Mouse (Mus musculus) erythroblast, embryonic 14.5 days (primary cell): ENCODE data around the gene Nppa. TPM values are rescaled to one million over a fixed set of nuclear protein-coding genes. Genes with fewer than 3 reads are reported as not detected.

ENCODE experiments used
- H3K27me3 ChIP-seq: 2 replicates; pipeline ENCODE4 v1.6.1; 2012; ENCODE audit warnings: inconsistent platforms; ENCODE audit not compliant: control insufficient read depth
- H3K36me3 ChIP-seq: 2 replicates; pipeline ENCODE4 v1.6.1; 2012; ENCODE audit warnings: mild to moderate bottlenecking, inconsistent platforms; ENCODE audit not compliant: control insufficient read depth
- H3K4me1 ChIP-seq: 2 replicates; pipeline ENCODE4 v1.6.1; 2012; ENCODE audit warnings: inconsistent platforms; ENCODE audit not compliant: control insufficient read depth
- H3K4me3 ChIP-seq: replicated peaks from 2 replicates; pipeline ENCODE3; 2012; ENCODE audit warnings: moderate library complexity, mild to moderate bottlenecking, inconsistent platforms
- H3K9me3 ChIP-seq: 2 replicates; pipeline ENCODE4 v1.6.1; 2012; ENCODE audit warnings: low read length, inconsistent platforms, mixed read lengths; ENCODE audit not compliant: control insufficient read depth
- GATA1 ChIP-seq: IDR thresholded peaks from 2 replicates; pipeline ENCODE4 v1.6.1; 2012; ENCODE audit warnings: low read length, inconsistent platforms, mixed read lengths
- TAL1 ChIP-seq: IDR thresholded peaks from 3 replicates; pipeline ENCODE4 v1.6.1; 2012; ENCODE audit warnings: low read length, inconsistent platforms, mixed read lengths
- polyA plus RNA-seq: library from polyadenylated mRNA; stranded (reverse); fragments of >175 nt; gene quantifications from 2 replicates; pipeline ENCODE4 v1.2.3, GENCODE M21; 2012

Nppa gene
- polyA plus RNA-seq = not detected in 2 replicates

DNA sequence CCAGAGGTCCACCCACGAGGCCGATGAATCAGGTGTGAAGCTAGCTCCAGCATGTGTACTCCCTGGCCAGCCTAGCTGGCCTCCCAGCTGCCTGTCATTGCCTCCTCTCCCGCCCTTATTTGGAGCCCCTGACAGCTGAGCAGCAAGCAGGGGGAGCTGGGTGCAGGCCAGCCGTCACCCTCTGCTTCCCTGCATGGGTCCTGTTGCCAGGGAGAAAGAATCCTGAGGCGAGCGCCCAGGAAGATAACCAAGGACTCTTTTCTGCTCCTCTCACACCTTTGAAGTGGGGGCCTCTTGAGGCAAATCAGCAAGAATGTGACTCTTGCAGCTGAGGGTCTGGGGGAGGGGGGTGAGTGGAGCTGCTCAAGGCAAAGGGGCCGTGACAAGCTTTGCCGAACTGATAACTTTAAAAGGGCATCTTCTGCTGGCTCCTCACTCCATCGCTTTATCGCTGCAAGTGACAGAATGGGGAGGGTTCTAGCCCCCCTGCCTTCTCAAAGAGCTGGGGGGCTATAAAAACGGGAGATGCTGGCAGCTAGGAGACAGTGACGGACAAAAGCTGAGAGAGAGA is at the start of gene Nppa:
TSS of gene Nppa (plus strand) at position 521 of the 571 bp plus-strand sequence.
- peaks cover 2% of the 10 kb centered on the region; the same call in 1 of the 2 replicates for H3K36me3 ChIP-seq
- no peaks in the 10 kb centered on the region for H3K4me1 ChIP-seq
- H3K27me3 ChIP-seq = no peaks in the 10 kb centered on the region
- TF ChIP-seq GATA1 = no peak
- no peak for TF ChIP-seq TAL1
- H3K4me3 ChIP-seq = no peak within 1 kb of the TSS
- no peaks in the 10 kb centered on the region for H3K9me3 ChIP-seq

DNA sequence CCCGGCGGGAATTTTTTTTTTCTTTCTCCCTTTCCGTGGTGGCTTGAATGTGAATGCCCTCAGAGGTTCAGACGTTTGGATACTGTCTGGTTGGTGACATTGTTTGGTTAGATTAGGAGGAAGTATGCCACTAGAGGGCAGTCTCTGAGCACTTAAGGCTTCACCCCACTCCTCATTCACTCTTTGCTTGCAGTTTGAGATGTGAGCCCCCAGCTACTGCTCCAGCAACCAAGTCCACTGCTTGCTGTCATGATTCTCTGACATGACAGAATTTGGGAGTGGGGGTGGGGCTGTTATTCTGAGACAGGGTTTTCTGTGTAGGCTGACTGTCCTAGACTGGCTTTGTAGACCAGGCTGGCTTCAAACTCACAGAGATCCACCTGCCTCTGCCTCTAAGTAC is 46.9 kb upstream of the Nppa start:
- no peaks in the 10 kb centered on the region for H3K4me1 ChIP-seq
- no peaks in the 10 kb centered on the region for H3K9me3 ChIP-seq
- no peak for TF ChIP-seq TAL1
- TF ChIP-seq GATA1 = no peak
- H3K36me3 ChIP-seq = peaks cover 11% of the 10 kb centered on the region
- no peaks in the 10 kb centered on the region for H3K27me3 ChIP-seq
- no peak overlapping the region for H3K4me3 ChIP-seq

DNA sequence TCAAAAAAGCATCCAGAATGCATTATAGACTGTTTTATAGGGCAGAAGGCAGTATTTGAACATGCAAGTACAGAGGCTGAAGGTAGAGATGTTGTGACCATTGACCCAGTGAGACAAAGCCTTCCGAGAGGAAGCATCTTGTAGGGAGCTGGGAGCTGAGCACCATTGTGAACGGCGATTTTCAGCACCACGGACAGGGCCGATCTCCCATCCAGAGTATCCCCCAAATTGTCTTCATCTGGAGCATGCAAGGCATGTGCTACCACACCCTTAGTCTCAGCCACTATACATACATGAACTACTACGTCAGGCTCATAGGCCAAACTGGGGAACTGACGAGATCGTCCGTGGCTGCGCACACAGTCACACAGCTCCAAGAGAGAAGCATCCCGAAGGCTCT is 43.4 kb upstream of the Nppa start:
- no peak overlapping the region for H3K4me3 ChIP-seq
- no peaks in the 10 kb centered on the region for H3K27me3 ChIP-seq
- no peaks in the 10 kb centered on the region for H3K4me1 ChIP-seq
- TF ChIP-seq GATA1 = no peak
- no peak for TF ChIP-seq TAL1
- no peaks in the 10 kb centered on the region for H3K36me3 ChIP-seq
- no peaks in the 10 kb centered on the region for H3K9me3 ChIP-seq

DNA sequence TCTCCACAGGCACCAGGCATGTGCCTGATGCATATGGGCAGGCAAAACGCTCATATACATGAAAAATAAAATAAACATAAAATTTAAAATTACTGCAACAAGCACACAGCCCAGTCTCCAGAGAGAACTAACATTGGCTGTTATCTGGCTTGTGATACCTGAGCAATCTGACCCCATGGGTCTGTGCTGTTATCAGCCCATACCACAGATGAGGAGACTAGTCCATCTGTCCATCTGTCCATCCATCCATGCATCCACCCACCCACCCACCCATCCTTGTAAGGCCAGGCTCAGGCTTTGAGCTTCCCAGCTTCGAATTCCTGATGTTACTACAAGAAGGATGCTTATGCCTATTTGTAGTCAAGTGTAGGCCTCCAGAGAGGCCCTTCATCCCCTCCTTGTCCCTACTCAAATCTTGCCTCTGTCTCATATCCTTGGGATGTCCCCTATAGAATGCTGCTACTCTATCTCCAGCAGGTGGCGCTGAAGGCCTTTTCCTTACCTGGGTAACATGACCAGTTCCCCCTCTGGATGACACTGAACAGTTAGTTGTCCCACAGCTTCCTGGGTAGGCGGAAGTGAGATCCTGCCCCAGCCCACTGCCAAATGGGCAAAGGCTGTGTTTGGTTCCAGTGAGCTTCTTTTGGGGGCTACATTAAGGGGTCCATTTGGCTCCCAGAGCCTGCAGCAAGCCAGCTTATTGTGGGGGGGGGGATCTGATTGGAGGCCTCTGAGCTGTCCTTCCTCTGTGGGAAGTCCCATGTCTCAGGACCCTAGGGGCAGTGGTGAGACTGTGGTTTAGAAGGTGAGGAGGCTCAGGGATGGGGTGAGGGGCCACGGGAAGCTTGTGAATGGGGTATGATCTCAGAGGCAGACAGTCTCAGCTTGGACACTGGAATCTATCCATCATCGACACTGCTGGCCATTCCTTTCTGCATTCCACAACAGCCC is 40.4 kb upstream of the Nppa start:
- H3K27me3 ChIP-seq = no peaks in the 10 kb centered on the region
- no peaks in the 10 kb centered on the region for H3K36me3 ChIP-seq
- no peak overlapping the region for H3K4me3 ChIP-seq
- no peaks in the 10 kb centered on the region for H3K9me3 ChIP-seq
- no peaks in the 10 kb centered on the region for H3K4me1 ChIP-seq
- no peak for TF ChIP-seq TAL1
- TF ChIP-seq GATA1 = no peak

DNA sequence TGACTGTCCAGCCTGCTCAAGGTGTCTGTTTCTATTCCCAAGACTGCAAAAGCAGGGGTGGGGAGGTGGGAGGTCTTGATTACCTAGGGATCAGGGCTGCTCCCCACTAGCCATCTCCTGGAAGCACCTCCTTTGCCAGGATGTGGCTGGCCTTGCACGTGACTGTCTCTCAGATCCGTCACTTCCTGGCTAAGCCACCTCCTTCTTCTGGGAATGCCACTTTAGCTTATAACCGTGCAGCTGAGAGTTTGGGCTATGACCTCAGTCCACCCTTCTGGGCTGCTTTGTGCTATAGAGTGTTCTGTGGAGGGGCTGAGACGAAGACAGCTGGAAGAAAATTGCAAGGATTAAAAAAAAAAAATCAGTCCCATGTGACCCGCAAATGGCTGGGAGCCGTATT is 37.7 kb upstream of the Nppa start:
- H3K4me1 ChIP-seq = no peaks in the 10 kb centered on the region
- H3K4me3 ChIP-seq = no peak overlapping the region
- H3K9me3 ChIP-seq = no peaks in the 10 kb centered on the region
- H3K27me3 ChIP-seq = no peaks in the 10 kb centered on the region
- TF ChIP-seq GATA1 (no peak), TAL1 (no peak)
- no peaks in the 10 kb centered on the region for H3K36me3 ChIP-seq

DNA sequence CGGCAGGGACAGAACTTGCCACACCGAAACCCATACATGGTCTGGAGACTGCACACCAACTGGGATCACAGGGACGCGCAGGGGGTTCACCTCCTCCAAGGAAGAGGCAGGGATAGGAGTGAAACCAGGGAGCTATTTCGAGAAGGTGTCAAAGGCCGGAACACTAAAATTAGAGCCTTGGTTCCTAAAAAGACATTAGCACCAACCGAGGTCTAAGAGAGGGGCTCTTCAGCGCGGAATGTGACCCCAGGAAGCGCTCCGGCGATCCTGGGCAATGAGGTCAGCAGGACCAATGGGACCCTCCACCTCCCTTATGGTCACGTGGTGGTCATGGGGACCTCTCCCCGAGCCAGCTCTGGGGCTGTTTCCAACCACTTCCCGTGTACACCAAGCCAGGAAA is 36.9 kb upstream of the Nppa start:
- H3K4me3 ChIP-seq = no peak overlapping the region
- TF ChIP-seq GATA1 (no peak), TAL1 (no peak)
- H3K9me3 ChIP-seq = no peaks in the 10 kb centered on the region
- H3K27me3 ChIP-seq = no peaks in the 10 kb centered on the region
- H3K4me1 ChIP-seq = no peaks in the 10 kb centered on the region
- H3K36me3 ChIP-seq = no peaks in the 10 kb centered on the region

DNA sequence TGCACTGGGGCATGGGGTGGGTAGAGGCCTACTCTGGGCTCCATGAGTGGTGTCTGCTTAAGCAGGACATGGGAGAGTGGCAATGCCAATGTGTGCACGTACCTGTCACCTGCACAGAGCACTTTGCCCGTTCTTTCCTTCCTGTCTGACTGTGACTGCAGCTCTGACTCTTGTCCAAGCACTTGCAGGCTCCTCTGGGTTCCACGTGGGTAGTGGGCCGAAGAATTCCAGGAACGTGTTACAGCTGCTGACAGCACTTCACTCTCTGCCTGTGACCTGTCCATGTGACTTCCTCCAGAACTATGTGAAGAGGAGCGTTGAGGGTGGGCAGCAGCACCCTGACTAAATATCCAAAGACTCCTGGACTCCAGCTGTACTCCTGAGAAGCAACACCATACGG is 34.8 kb upstream of the Nppa start:
- Histone ChIP-seq H3K4me3 (no peak overlapping the region), H3K27me3 (no peaks in the 10 kb centered on the region), H3K36me3 (no peaks in the 10 kb centered on the region), H3K4me1 (peaks cover 5% of the 10 kb centered on the region), H3K9me3 (no peaks in the 10 kb centered on the region)
- TF ChIP-seq TAL1 = no peak
- TF ChIP-seq GATA1 = no peak

DNA sequence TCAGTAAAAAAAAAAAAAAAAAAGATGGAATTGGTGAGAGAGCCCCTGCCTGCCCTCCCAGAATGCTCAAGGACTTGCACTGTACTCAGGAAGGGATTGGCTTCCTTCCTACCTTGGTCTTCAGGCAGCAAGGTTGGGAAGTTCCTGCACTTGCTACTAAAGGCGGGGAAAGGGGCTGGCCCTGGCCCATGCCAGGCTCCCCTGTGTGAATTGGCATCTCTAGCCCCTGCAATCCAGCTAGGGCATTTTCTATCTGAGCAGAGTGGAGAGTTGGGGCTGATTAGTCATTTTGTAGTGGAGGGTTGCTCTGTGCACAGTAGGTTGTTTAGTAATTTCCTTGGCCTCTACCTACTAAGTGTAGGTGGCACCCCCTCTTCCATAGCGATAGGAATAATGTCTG is 31.7 kb upstream of the Nppa start:
- no peaks in the 10 kb centered on the region for H3K27me3 ChIP-seq
- H3K4me1 ChIP-seq = peaks cover 5% of the 10 kb centered on the region
- no peaks in the 10 kb centered on the region for H3K9me3 ChIP-seq
- no peaks in the 10 kb centered on the region for H3K36me3 ChIP-seq
- H3K4me3 ChIP-seq = no peak overlapping the region
- TF ChIP-seq TAL1 (no peak), GATA1 (no peak)

DNA sequence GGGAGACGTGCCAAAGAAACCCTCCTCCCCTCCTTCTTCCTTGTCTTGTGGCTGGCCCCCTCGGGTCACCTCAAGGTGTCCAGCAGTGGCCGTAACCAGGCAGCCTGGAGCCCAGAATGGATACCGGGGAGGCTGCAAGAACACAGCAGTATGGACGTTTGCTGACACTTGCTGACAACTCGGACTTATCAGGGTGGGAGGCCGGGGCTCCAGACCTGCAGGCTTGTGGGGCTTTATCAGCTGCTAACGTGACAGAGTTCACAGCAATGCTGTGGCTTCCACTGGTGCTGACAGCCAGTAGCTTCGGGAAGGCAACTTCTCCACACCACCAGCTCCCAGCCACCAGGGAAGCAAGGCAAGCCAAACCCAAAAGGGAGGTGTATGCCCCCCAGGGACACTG is 31.2 kb upstream of the Nppa start:
- Histone ChIP-seq H3K4me3 (no peak overlapping the region), H3K27me3 (no peaks in the 10 kb centered on the region)
- TF ChIP-seq TAL1 (no peak), GATA1 (no peak)

More for the DNA sequence above, 31.2 kb upstream of the Nppa start:
- Histone ChIP-seq H3K4me1 (peaks cover 5% of the 10 kb centered on the region), H3K9me3 (no peaks in the 10 kb centered on the region), H3K36me3 (no peaks in the 10 kb centered on the region)
